Mouse (Mus musculus): ENCODE data around the gene Ctxn1. TPM values are rescaled to one million over a fixed set of nuclear protein-coding genes. Genes with fewer than 3 reads are reported as not detected.
"Not testable (repeated sequence)": the region's sequence is repeated elsewhere in the genome, so short reads cannot be mapped to it uniquely, and the experiment has no call there.

The Ctxn1 gene
- total RNA-seq (2021) = under 1 TPM; 0.57 to 0.97 TPM

DNA sequence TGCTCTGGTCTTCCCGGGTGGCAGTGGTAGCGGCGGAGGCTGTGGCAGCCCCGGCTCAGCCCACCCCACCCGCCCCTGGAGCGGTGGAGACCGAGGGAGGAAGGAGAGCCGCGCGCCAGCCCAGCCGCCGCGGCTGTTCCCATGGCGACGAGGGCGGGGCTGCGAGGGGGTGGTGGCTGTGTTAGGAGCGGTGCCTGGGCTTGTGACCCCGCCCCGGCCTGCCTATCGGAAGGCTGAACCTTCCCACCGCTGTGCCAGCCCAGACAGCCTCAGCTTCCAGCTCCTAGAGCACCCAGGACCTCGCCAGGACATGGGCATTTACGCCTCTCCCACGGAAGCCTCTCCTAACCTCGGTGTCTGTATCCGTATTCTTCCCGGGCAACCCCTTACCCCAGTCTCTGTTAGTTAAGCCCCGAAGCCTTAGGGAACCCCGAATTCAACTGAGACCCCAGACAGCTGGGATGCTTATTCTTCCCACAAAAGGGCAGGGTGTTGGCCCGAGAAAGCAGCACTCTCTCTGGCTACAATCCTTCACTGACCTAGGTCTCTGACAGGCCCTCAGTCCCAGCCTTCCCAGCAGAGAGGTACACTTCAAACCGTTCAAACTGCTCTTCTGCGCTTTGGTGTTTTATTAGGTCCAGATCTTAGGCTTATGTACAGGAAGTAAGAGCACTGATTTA, at the start of gene Ctxn1:
Gene Ctxn1 (minus strand): TSS at position 150 of the 680 bp plus-strand sequence.
- DNase-seq = peak; percentile 93 to 96
- intact Hi-C loops (cut with DNase I) = loop anchor here (2.0 to 10.0 kb wide), 7 partner anchors 16 to 744 kb away; partner anchors contain the start of genes Pcp2, Pet100, Pnpla6 and Timm44

GRCm38 (mm10) chr8:4305838-4306237, 46.8 kb upstream of the Ctxn1 start:
- intact Hi-C loops (cut with DNase I) = no loop called here
- DNase-seq = no peak

GRCm38 (mm10) chr8:4304124-4304547, 45.1 kb upstream of the Ctxn1 start:
- DNase-seq = no peak

GRCm38 (mm10) chr8:4297822-4298221, 38.7 kb upstream of the Ctxn1 start:
- intact Hi-C loops (cut with DNase I) = no loop called here
- DNase-seq = no peak

More at GRCm38 (mm10) chr8:4304124-4304547, 45.1 kb upstream of the Ctxn1 start:
- intact Hi-C loops (cut with DNase I) = no loop called here

DNA sequence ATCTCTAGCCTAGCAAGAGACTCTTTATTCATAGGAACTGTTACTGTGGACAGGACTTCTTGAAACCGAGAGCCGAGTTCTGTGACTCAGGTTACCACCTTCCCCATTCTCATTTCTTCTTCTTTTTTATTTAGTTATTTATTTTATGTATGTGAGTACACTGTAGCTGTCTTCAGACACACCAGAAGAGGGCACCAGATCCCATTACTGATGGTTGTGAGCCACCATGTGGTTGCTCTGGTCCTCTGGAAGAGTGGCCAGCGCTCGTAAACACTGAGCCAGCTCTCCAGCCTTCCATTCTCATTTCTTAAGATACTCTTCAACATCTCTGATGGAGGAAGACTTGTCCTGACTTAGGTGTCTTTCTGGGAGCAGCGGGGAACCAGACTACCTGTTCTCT, 33.7 kb upstream of the Ctxn1 start:
- DNase-seq = no peak
- intact Hi-C loops (cut with DNase I) = no loop called here

DNA sequence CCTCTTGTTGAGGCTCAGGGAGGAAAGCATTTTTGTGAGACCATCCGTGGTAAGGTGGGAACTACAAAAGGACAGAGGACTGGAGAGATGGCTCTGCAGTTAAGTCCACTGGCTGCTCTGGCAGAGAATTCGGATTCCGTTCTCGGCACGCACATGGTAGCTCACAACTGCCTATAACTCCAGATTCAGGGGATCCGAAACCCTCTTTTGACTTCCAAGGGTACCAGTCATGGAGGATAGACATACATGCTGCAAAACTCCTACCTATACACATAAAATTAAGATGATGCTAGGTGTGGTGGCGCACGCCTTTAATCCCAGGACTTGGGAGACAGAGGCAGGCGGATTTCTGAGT, 17.0 kb upstream of the Ctxn1 start:
- no peak for DNase-seq
- intact Hi-C loops (cut with DNase I) = no loop called here

- intact Hi-C loops (cut with DNase I) = loop anchor here (2.0 kb wide), 1 partner anchor 17 kb away; the partner anchor contains the start of gene Ctxn1
- DNase-seq = peak; percentile 93 to 94
Observed at GRCm38 (mm10) chr8:4275275-4276110, 16.4 kb upstream of the Ctxn1 start, which contains the start of gene Timm44. Timm44 (minus strand) TSS chr8:4275913.

GRCm38 (mm10) chr8:4269609-4270008, 10.5 kb upstream of the Ctxn1 start:
- no peak for DNase-seq
- intact Hi-C loops (cut with DNase I) = no loop called here

DNA sequence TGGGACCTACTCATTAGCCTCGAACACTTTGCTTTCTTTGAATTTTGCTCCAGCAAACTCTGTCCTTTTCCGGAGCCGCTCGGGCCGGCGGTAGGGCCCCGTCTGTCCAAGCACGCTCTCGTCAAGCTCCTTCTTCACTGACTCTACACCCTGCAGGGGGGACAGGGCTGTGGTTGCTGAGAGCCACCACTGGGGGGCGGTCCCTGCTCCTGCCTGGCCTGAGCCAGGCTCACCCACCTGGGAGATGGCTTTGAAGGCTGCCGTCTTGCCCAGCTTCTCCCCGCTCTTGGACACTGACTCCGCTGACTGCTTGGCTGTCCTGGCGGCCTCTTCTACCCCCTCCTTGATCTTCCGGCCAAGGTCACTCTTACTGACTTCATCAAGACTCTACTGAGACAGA, 8.6 kb upstream of the Ctxn1 start:
- DNase-seq = no peak

DNA sequence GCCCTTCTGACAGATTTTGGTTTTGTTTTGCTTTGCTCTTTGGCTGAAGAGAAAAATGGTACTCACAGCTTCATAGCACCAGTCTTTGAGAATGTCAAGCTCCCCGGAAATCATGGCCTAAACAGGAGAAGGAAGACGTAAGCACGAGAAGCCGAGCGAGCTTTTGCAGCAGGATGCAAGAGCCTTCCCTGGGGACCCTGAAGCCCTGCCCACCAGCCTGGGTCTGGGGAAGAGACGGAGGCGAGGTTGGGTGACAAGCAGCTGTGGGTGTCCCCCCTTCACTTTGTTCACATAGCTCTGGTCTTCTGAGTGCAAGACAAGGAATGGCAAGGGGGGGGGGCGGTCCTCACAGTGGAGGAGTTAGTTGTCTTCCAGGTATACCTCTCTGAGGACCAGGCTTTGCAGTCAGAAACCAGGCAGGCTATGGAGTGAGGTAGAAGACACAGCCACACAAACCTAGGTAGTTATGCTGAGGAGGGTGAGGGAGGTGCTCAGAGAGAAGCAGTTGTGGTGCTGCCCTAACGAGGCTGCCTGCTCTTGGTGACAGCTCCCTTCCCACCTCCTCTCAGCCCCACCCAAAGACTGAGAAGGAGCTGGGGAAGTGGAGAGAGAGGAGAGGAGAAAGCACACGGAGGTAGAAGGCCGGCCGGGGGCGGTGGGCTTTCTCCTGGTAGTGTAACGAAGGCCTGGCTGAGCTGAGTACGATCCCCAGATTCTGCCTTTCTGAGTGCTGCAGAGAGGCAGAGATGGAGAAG, 6.3 kb upstream of the Ctxn1 start:
- no peak for DNase-seq
- intact Hi-C loops (cut with DNase I) = no loop called here

More for the DNA sequence above, 8.6 kb upstream of the Ctxn1 start:
- intact Hi-C loops (cut with DNase I) = no loop called here

DNA sequence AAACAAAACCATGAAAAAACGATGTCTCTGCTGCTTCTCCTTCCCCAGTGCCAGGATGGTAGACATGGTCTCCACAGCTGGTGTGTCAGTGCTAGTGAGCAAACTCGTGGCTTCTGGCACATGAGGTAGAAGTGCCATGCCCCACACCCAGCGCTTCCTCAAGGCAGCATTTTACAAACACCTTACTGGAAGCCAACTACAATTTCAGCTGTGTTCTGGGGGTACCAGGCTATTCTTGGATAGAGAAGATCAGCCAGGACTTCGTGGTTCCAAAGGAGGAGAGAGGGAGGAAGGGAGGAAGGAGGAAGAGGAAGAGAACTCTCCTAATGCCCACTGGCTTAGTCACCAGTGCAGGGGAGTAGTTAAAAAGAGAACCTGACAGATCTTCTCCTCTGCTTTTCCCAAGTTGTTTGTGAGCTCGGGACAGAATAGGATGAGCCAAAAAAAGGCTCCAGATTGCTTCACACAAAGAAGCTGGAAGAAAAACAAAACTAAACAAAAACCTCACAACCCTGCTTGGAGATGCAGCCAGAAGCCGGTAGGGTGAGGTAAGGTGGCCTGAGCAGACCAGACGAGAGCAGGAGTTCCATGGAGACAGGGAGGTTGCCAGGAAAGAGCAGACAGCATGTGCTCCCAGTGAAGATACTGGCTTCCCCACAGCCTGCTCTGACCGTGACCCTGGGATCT, 4.2 kb upstream of the Ctxn1 start:
- DNase-seq = no peak
- intact Hi-C loops (cut with DNase I) = no loop called here

DNA sequence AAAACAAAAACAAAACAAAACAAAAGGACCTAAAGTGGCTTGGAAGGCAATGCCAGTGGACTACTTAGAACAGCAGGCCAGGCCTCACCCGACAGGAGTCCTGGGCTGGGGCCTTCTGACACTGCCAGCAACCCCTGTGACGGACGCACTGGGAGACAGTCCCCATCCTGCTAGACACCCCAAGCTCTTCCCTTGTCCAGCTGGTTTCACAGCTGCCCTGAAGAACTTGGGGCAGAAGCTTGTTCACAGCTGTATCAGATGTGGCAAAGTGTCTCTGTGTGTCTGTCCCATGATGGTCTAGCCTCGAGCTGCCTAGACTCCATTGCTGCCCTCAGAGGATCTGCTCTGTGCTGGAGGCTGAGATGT, 714 bp upstream of the Ctxn1 start:
- intact Hi-C loops (cut with DNase I) = loop anchor here (2.0 to 10.0 kb wide), 7 partner anchors 15 to 745 kb away; partner anchors contain the start of genes Pcp2, Pet100, Pnpla6 and Timm44
- DNase-seq = no peak

DNA sequence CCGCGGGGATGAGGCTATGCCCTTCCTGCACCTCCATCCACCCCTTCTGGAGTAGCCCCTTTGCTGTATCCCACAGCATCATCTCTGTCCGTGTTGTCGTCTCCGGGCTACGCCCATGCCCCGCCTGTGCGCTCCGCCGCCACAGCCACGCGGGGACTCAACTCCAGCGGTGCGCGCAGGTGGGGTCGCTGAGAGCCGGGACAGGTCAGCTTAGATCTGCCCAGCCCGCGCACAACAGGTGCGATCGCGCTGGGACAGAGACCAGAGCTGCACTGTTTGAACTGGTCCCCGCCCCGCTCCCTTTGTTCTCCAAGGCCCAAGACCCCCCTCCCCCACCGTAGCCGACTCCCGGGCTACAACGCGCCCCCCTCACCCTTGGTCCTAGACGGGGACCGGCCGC, 396 bp downstream of the Ctxn1 start:
- intact Hi-C loops (cut with DNase I) = loop anchor here (2.0 to 10.0 kb wide), 7 partner anchors 16 to 744 kb away; partner anchors contain the start of genes Pcp2, Pet100, Pnpla6 and Timm44
- DNase-seq = peak; percentile 13 to 26

DNA sequence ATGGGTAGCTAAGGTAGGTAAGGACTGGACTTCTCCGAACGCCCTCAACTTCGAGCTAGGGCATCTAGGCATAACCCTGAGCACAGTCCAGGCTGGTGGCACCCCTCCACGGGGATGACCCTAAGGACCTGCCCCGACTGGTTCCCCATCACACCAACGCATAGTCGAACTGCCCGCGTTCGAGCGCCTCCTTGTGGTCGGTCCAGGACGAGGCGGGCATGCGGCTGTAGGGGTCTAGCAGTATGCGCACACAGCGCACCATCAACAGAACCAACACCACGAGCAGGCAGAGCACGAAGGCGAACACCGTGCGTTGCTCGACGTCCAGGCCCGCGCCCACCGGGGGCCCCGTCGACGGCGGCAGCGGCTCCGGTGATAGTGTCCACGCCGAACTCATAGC, 841 bp downstream of the Ctxn1 start:
- DNase-seq = peak; percentile 63 to 72
- intact Hi-C loops (cut with DNase I) = loop anchor here (2.0 to 10.0 kb wide), 7 partner anchors 17 to 743 kb away; partner anchors contain the start of genes Pcp2, Pet100, Pnpla6 and Timm44

GRCm38 (mm10) chr8:4257350-4257749, 1.7 kb downstream of the Ctxn1 start:
- DNase-seq = no peak
- intact Hi-C loops (cut with DNase I) = loop anchor here (5.0 to 10.0 kb wide), 6 partner anchors 65 to 743 kb away; partner anchors contain the start of genes Pcp2, Pet100, Pnpla6 and Xab2

- intact Hi-C loops (cut with DNase I) = loop anchor here (5.0 to 10.0 kb wide), 6 partner anchors 65 to 742 kb away; partner anchors contain the start of genes Pcp2, Pet100, Pnpla6 and Xab2
- no peak for DNase-seq
Observed at GRCm38 (mm10) chr8:4256911-4257310, 2.2 kb downstream of the Ctxn1 start.

DNA sequence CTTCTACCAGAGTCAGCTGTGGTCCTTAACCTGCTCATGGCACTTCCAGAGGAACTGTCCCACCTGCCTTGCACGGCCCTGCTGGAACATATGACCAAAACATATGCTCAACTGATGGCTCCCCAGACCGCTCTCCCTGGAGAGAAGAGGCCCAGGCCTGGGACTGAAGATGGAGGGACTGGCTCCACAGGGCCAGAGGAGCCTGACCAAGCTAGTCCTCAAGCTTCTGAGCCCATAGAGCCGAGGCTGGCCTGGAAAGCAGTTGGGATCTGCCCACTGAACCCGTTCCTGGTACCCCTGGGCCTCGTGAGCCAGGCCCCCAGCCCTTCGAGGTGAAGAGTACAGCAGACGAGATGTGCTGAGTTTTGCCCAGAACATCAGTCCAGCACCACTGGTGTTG, 3.6 kb downstream of the Ctxn1 start:
- DNase-seq = not testable (repeated sequence)
- intact Hi-C loops (cut with DNase I) = loop anchor here (5.0 to 10.0 kb wide), 6 partner anchors 63 to 741 kb away; partner anchors contain the start of genes Pcp2, Pet100, Pnpla6 and Xab2

DNA sequence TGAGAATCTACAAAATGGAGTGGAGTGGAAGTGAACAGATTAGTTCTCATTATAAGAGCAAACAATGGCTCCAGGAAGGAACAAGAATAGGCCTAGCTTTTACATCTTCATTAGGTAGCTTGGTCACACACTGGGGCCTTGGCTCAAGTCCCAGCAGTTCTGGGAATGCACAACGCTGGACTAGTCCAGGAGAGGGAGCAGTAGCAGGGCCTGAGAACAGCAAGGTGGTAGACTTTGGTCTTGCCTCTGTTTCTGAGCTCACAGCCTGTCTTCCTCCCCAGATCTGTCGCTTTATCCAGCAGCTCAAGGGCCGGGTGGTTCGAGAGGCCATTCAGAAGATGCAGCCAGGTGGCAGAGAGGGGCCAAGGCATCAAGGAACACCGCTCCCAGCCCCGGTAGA, 5.1 kb downstream of the Ctxn1 start:
- intact Hi-C loops (cut with DNase I) = loop anchor here (5.0 to 10.0 kb wide), 7 partner anchors 87 to 739 kb away; partner anchors contain the start of genes Evi5l, Pcp2, Pet100 and Pnpla6
- DNase-seq = peak; percentile 37 to 43
